Mouse (Mus musculus) stomach, embryonic 14.5 days (tissue): Measurements from ENCODE around the gene Itga4. TPM values are rescaled to one million over a fixed set of nuclear protein-coding genes. Genes with fewer than 3 reads are reported as not detected.

ENCODE experiments used
- ATAC-seq: fragments of 200-750 bp; cut with Nextera tagmentation; 2 replicates; pipeline ENCODE4 v1.8.0; 2017; ENCODE audit warnings: low read depth, moderate TSS enrichment; ENCODE audit not compliant: insufficient number of reproducible peaks, insufficient read depth, low FRiP score
- H3K27ac ChIP-seq: fragments of 300-500 bp; sonication (generic); 2 replicates; pipeline ENCODE4 v1.5.1; 2014; ENCODE audit warnings: mild to moderate bottlenecking, low read length, moderate library complexity, mixed read lengths
- H3K27me3 ChIP-seq: fragments of 300-500 bp; sonication (generic); 2 replicates; pipeline ENCODE4 v1.6.1; 2014; ENCODE audit warnings: low read length, control low read depth, mixed read lengths; ENCODE audit not compliant: control insufficient read depth, insufficient read depth
- H3K36me3 ChIP-seq: fragments of 300-500 bp; sonication (generic); 2 replicates; pipeline ENCODE4 v1.6.1; 2014; ENCODE audit warnings: mild to moderate bottlenecking, control low read depth, low read length, moderate library complexity, mixed read lengths; ENCODE audit not compliant: control insufficient read depth, insufficient read depth
- H3K4me1 ChIP-seq: fragments of 300-500 bp; sonication (generic); 2 replicates; pipeline ENCODE4 v1.6.1; 2014; ENCODE audit warnings: low read length, control low read depth, mixed read lengths; ENCODE audit not compliant: control insufficient read depth, insufficient read depth
- H3K4me2 ChIP-seq: fragments of 300-500 bp; sonication (generic); replicated peaks from 2 replicates; pipeline ENCODE4 v1.6.1; 2014; ENCODE audit warnings: low read depth, low read length, control low read depth
- H3K4me3 ChIP-seq: fragments of 300-500 bp; sonication (generic); 2 replicates; pipeline ENCODE4 v1.5.1; 2014; ENCODE audit warnings: low read depth, low read length, control low read depth
- H3K9ac ChIP-seq: fragments of 300-500 bp; sonication (generic); replicated peaks from 2 replicates; pipeline ENCODE4 v1.6.1; 2014; ENCODE audit warnings: low read depth, mild to moderate bottlenecking, control low read depth, low read length, moderate library complexity, mixed read lengths
- H3K9me3 ChIP-seq: fragments of 300-500 bp; sonication (generic); 2 replicates; pipeline ENCODE4 v1.6.1; 2016; ENCODE audit warnings: low read depth, low read length, control low read depth; ENCODE audit not compliant: control insufficient read depth
- WGBS: fragments of 180-500 bp; shearing (Covaris S2); extraction: QIAGEN DNeasy Blood & Tissue Kit; methylation state at CpG from one replicate; pipeline ENCODE4 v1.1.7; 2014; 5-methylcytosine and 5-hydroxymethylcytosine counted together
- polyA plus RNA-seq: library from polyadenylated mRNA; unstranded; fragments of >200 nt; fragmentation: Nextera tagmentation; extraction: Ambion mirVana; gene quantifications from 2 replicates; pipeline ENCODE4 v1.2.1, GENCODE M21; 2014

The Itga4 gene
- polyA plus RNA-seq, 1 experiment from 2014 or later, result 5.8 TPM

- ATAC-seq, result no peak
- no peaks in the 10 kb centered on the region for H3K27me3 ChIP-seq
- WGBS, result 78% methylated on average over 8 of the region's 8 CpGs
- H3K36me3 ChIP-seq, result no peaks in the 10 kb centered on the region
- no peaks in the 10 kb centered on the region for H3K9me3 ChIP-seq
- no peak overlapping the region for H3K4me2 ChIP-seq
- H3K27ac ChIP-seq, result no peak overlapping the region
- H3K9ac ChIP-seq, result no peak overlapping the region
- H3K4me3 ChIP-seq, result no peak overlapping the region
- no peaks in the 10 kb centered on the region for H3K4me1 ChIP-seq
Observed at GRCm38 (mm10) chr2:79235767-79236487, 19.3 kb upstream of the Itga4 start.

GRCm38 (mm10) chr2:79237216-79237615 lies 18.0 kb upstream of the Itga4 start:
- H3K27me3 ChIP-seq, result no peaks in the 10 kb centered on the region
- no peak for ATAC-seq
- H3K4me1 ChIP-seq, result no peaks in the 10 kb centered on the region
- no peak overlapping the region for H3K4me2 ChIP-seq
- H3K36me3 ChIP-seq, result no peaks in the 10 kb centered on the region
- H3K27ac ChIP-seq, result no peak overlapping the region
- H3K9me3 ChIP-seq, result no peaks in the 10 kb centered on the region
- no peak overlapping the region for H3K9ac ChIP-seq
- H3K4me3 ChIP-seq, result no peak overlapping the region
- 54% methylated on average over 6 of the region's 6 CpGs for WGBS

GRCm38 (mm10) chr2:79244276-79244675 lies 10.9 kb upstream of the Itga4 start:
- no peaks in the 10 kb centered on the region for H3K36me3 ChIP-seq
- H3K4me2 ChIP-seq, result no peak overlapping the region
- 83% methylated on average over 5 of the region's 5 CpGs for WGBS
- ATAC-seq, result no peak
- no peaks in the 10 kb centered on the region for H3K9me3 ChIP-seq
- no peak overlapping the region for H3K9ac ChIP-seq
- H3K27me3 ChIP-seq, result no peaks in the 10 kb centered on the region
- no peak overlapping the region for H3K4me3 ChIP-seq
- H3K4me1 ChIP-seq, result no peaks in the 10 kb centered on the region
- H3K27ac ChIP-seq, result no peak overlapping the region

GRCm38 (mm10) chr2:79244743-79245142 lies 10.5 kb upstream of the Itga4 start:
- Histone ChIP-seq H3K9ac (no peak overlapping the region), H3K27ac (no peak overlapping the region), H3K9me3 (no peaks in the 10 kb centered on the region), H3K4me2 (no peak overlapping the region), H3K36me3 (no peaks in the 10 kb centered on the region), H3K4me1 (no peaks in the 10 kb centered on the region), H3K4me3 (no peak overlapping the region), H3K27me3 (no peaks in the 10 kb centered on the region)
- no peak for ATAC-seq
- WGBS, result 89% methylated on average over 1 of the region's 1 CpGs

- Histone ChIP-seq H3K9me3 (no peaks in the 10 kb centered on the region), H3K4me2 (no peak overlapping the region), H3K27me3 (no peaks in the 10 kb centered on the region), H3K36me3 (no peaks in the 10 kb centered on the region), H3K27ac (no peak overlapping the region), H3K4me3 (no peak overlapping the region), H3K9ac (no peak overlapping the region), H3K4me1 (no peaks in the 10 kb centered on the region)
- ATAC-seq, result no peak
- 62% methylated on average over 5 of the region's 5 CpGs for WGBS
Observed at GRCm38 (mm10) chr2:79248283-79248682, 6.9 kb upstream of the Itga4 start.

GRCm38 (mm10) chr2:79250510-79250909 lies 4.7 kb upstream of the Itga4 start:
- no peaks in the 10 kb centered on the region for H3K9me3 ChIP-seq
- no peak overlapping the region for H3K9ac ChIP-seq
- no peaks in the 10 kb centered on the region for H3K4me1 ChIP-seq
- H3K36me3 ChIP-seq, result no peaks in the 10 kb centered on the region
- ATAC-seq, result no peak
- 23% methylated on average over 1 of the region's 1 CpGs for WGBS
- no peak overlapping the region for H3K27ac ChIP-seq
- no peak overlapping the region for H3K4me2 ChIP-seq
- no peak overlapping the region for H3K4me3 ChIP-seq
- H3K27me3 ChIP-seq, result no peaks in the 10 kb centered on the region

- Histone ChIP-seq H3K36me3 (no peaks in the 10 kb centered on the region), H3K4me3 (no peak overlapping the region), H3K9me3 (no peaks in the 10 kb centered on the region), H3K27ac (no peak overlapping the region), H3K4me2 (no peak overlapping the region), H3K4me1 (peaks cover 5% of the 10 kb centered on the region; the same call in 1 of the 2 replicates), H3K9ac (no peak overlapping the region), H3K27me3 (no peaks in the 10 kb centered on the region)
- ATAC-seq, result no peak
- 67% methylated on average over 8 of the region's 8 CpGs for WGBS
Observed at GRCm38 (mm10) chr2:79253754-79254197, 1.4 kb upstream of the Itga4 start.

GRCm38 (mm10) chr2:79254588-79255191 lies 536 bp upstream of the Itga4 start:
- 78% methylated on average over 3 of the region's 3 CpGs for WGBS
- no peak overlapping the region for H3K9ac ChIP-seq

More at GRCm38 (mm10) chr2:79254588-79255191, 536 bp upstream of the Itga4 start:
- peaks cover 5% of the 10 kb centered on the region; the same call in 1 of the 2 replicates for H3K4me1 ChIP-seq
- H3K36me3 ChIP-seq, result no peaks in the 10 kb centered on the region
- H3K9me3 ChIP-seq, result no peaks in the 10 kb centered on the region
- H3K4me2 ChIP-seq, result peak overlapping the region; percentile 88; the same call in 1 of the 2 replicates
- ATAC-seq, result no peak
- no peaks in the 10 kb centered on the region for H3K27me3 ChIP-seq
- no peak overlapping the region for H3K4me3 ChIP-seq
- no peak overlapping the region for H3K27ac ChIP-seq
